Mouse (Mus musculus) stomach, embryonic 15.5 days (tissue): ENCODE results near the gene Clasp2. TPM values are rescaled to one million over a fixed set of nuclear protein-coding genes. Genes with fewer than 3 reads are reported as not detected.
A peak's percentile ranks its signal among the peaks of the same experiment; 100 is the strongest.
"Not testable (repeated sequence)": the region's sequence is repeated elsewhere in the genome, so short reads cannot be mapped to it uniquely, and the experiment has no call there.

Source experiments
- ATAC-seq: fragments of 200-750 bp; cut with Nextera tagmentation; 2 replicates; pipeline ENCODE4 v1.8.0; 2017; ENCODE audit warnings: low read depth, moderate number of reproducible peaks, moderate TSS enrichment; ENCODE audit not compliant: insufficient read depth, low FRiP score
- H3K27ac ChIP-seq: fragments of 300-500 bp; sonication (generic); 2 replicates; pipeline ENCODE4 v1.5.1; 2015; ENCODE audit warnings: mild to moderate bottlenecking, inconsistent platforms
- H3K27me3 ChIP-seq: fragments of 300-500 bp; sonication (generic); replicated peaks from 2 replicates; pipeline ENCODE4 v1.6.1; 2015; ENCODE audit warnings: inconsistent platforms
- H3K36me3 ChIP-seq: fragments of 300-500 bp; sonication (generic); 2 replicates; pipeline ENCODE4 v1.6.1; 2015; ENCODE audit warnings: inconsistent platforms
- H3K4me1 ChIP-seq: fragments of 300-500 bp; sonication (generic); 2 replicates; pipeline ENCODE4 v1.6.1; 2015; ENCODE audit warnings: inconsistent platforms
- H3K4me2 ChIP-seq: fragments of 300-500 bp; sonication (generic); 2 replicates; pipeline ENCODE4 v1.6.1; 2015; ENCODE audit warnings: mild to moderate bottlenecking, inconsistent platforms
- H3K4me3 ChIP-seq: fragments of 300-500 bp; sonication (generic); replicated peaks from 2 replicates; pipeline ENCODE4 v1.5.1; 2015; ENCODE audit warnings: inconsistent platforms
- H3K9ac ChIP-seq: fragments of 300-500 bp; sonication (generic); 2 replicates; pipeline ENCODE4 v1.6.1; 2015; ENCODE audit warnings: inconsistent platforms
- H3K9me3 ChIP-seq: fragments of 300-500 bp; sonication (generic); 2 replicates; pipeline ENCODE4 v1.6.1; 2016; ENCODE audit warnings: inconsistent platforms
- WGBS: fragments of 180-500 bp; shearing (Covaris S2); methylation state at CpG from one replicate; pipeline ENCODE4 v1.1.7; 2015; 5-methylcytosine and 5-hydroxymethylcytosine counted together
- polyA plus RNA-seq: library from polyadenylated mRNA; unstranded; fragments of >200 nt; fragmentation: Nextera tagmentation; extraction: Ambion mirVana; gene quantifications from 2 replicates; pipeline ENCODE4 v1.2.1, GENCODE M21; 2015

The Clasp2 gene
- polyA plus RNA-seq, 1 experiment from 2014 or later: 25.9 TPM

- no peak overlapping the region for H3K27ac ChIP-seq
- H3K4me1 ChIP-seq: no peaks in the 10 kb centered on the region
- H3K4me3 ChIP-seq: no peak overlapping the region
- H3K9me3 ChIP-seq: no peaks in the 10 kb centered on the region
- WGBS: 98% methylated on average over 1 of the region's 1 CpGs
- no peak for ATAC-seq
- no peak overlapping the region for H3K9ac ChIP-seq
- no peaks in the 10 kb centered on the region for H3K36me3 ChIP-seq
- no peaks in the 10 kb centered on the region for H3K27me3 ChIP-seq
- no peak overlapping the region for H3K4me2 ChIP-seq
These were observed 18.4 kb downstream of the Clasp2 start for GRCm38 (mm10) chr9:113759684-113760083.

DNA sequence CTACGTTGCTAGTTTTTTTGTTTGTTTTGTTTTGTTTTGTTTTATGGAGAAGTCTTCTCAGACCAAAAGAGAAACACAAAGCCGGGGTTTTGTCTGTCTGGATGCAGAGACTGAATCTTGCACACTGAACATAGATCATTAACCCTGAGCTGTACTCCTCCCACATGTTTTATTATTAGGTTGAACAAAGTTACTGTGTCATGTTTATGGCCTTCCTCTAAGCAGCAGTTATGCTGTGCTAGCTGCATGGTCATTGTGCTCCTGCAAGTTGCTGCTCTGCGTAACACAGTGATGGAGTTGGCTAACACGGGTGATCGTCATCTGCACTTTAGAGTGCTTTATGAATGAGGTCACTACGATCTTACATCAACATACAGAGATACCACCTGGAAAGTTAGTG is 21.1 kb downstream of the Clasp2 start:
- H3K27me3 ChIP-seq: no peaks in the 10 kb centered on the region
- ATAC-seq: no peak
- no peaks in the 10 kb centered on the region for H3K36me3 ChIP-seq
- WGBS: 89% methylated on average over 6 of the region's 6 CpGs
- no peak overlapping the region for H3K4me3 ChIP-seq
- H3K9ac ChIP-seq: no peak overlapping the region
- no peaks in the 10 kb centered on the region for H3K9me3 ChIP-seq
- no peak overlapping the region for H3K4me2 ChIP-seq
- H3K4me1 ChIP-seq: no peaks in the 10 kb centered on the region
- no peak overlapping the region for H3K27ac ChIP-seq

DNA sequence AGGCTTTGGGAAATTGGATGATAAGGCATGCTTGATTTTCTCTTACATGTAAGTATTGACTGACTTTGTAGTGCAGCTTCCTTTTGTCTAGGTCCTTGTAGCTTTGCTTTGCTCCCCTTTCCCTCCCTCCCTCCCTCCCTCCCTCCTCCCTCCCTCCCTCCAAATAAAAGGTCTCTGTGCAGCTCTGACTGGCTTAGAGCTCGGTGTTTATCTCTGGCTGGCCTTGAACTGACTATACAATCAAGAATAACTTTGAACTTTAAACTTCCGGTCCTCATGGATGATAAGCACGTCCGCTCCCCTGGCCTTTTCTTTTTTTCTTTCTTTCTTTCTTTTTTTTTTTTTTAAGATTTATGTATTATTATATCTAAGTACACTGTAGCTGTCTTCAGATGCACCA is 21.9 kb downstream of the Clasp2 start:
- 56% methylated on average over 4 of the region's 4 CpGs for WGBS
- no peaks in the 10 kb centered on the region for H3K36me3 ChIP-seq
- H3K9ac ChIP-seq: no peak overlapping the region
- H3K4me2 ChIP-seq: no peak overlapping the region
- H3K27me3 ChIP-seq: no peaks in the 10 kb centered on the region
- H3K27ac ChIP-seq: no peak overlapping the region
- ATAC-seq: no peak
- no peaks in the 10 kb centered on the region for H3K9me3 ChIP-seq
- no peak overlapping the region for H3K4me3 ChIP-seq
- H3K4me1 ChIP-seq: no peaks in the 10 kb centered on the region

- Histone ChIP-seq H3K27me3 (no peaks in the 10 kb centered on the region), H3K4me2 (no peak overlapping the region), H3K36me3 (peaks cover 3% of the 10 kb centered on the region; the same call in 1 of the 2 replicates), H3K27ac (no peak overlapping the region), H3K9me3 (no peaks in the 10 kb centered on the region), H3K4me3 (no peak overlapping the region), H3K4me1 (no peaks in the 10 kb centered on the region), H3K9ac (no peak overlapping the region)
- ATAC-seq: no peak
- WGBS: 76% methylated on average over 4 of the region's 4 CpGs
These were observed 29.4 kb downstream of the Clasp2 start for GRCm38 (mm10) chr9:113770640-113771039.

GRCm38 (mm10) chr9:113780863-113781262 is 39.6 kb downstream of the Clasp2 start:
- Histone ChIP-seq H3K4me1 (no peaks in the 10 kb centered on the region), H3K9me3 (no peaks in the 10 kb centered on the region), H3K4me3 (no peak overlapping the region), H3K9ac (no peak overlapping the region), H3K36me3 (no peaks in the 10 kb centered on the region), H3K4me2 (no peak overlapping the region), H3K27ac (no peak overlapping the region), H3K27me3 (no peaks in the 10 kb centered on the region)
- no peak for ATAC-seq
- 83% methylated on average over 3 of the region's 3 CpGs for WGBS

- Histone ChIP-seq H3K4me2 (no peak overlapping the region), H3K36me3 (no peaks in the 10 kb centered on the region), H3K4me3 (no peak overlapping the region), H3K27me3 (no peaks in the 10 kb centered on the region), H3K9me3 (no peaks in the 10 kb centered on the region), H3K4me1 (no peaks in the 10 kb centered on the region), H3K9ac (no peak overlapping the region), H3K27ac (peak overlapping the region; percentile 2; the same call in 1 of the 2 replicates)
- no peak; the same call in 1 of the 2 replicates for ATAC-seq
- 60% methylated on average over 4 of the region's 4 CpGs for WGBS
These were observed 41.2 kb downstream of the Clasp2 start for GRCm38 (mm10) chr9:113782362-113783005.

- 59% methylated on average over 5 of the region's 5 CpGs for WGBS
- no peak for ATAC-seq
- H3K27me3 ChIP-seq: no peaks in the 10 kb centered on the region
These were observed 42.4 kb downstream of the Clasp2 start for GRCm38 (mm10) chr9:113783674-113784073.

DNA sequence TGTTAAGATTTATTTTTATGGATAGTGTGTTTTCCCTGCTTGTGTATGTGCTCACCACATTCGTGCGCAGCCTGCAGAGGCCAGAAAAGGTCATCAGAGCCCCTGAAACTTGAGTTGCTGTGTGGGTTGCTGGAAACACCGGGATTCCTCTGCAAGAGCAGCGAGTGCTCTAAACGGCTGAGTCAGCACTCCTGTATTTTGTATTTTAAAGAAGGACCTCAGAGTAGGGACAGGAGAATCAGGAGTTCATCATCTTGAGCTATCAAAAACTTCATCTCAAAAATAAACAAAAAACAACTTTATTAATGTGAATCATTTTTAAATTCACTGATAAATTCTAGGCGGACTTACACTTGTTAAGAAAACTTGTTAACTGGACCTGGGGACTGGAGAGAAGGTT is 48.0 kb downstream of the Clasp2 start:
- not testable (repeated sequence) for H3K27me3 ChIP-seq, H3K9me3 ChIP-seq, H3K4me2 ChIP-seq, H3K4me3 ChIP-seq, H3K9ac ChIP-seq, ATAC-seq, H3K4me1 ChIP-seq, H3K27ac ChIP-seq, H3K36me3 ChIP-seq
- 53% methylated on average over 6 of the region's 6 CpGs for WGBS

More at GRCm38 (mm10) chr9:113783674-113784073, 42.4 kb downstream of the Clasp2 start:
- no peaks in the 10 kb centered on the region for H3K36me3 ChIP-seq
- H3K4me2 ChIP-seq: no peak overlapping the region
- no peaks in the 10 kb centered on the region for H3K4me1 ChIP-seq
- H3K9me3 ChIP-seq: no peaks in the 10 kb centered on the region
- H3K4me3 ChIP-seq: no peak overlapping the region
- no peak overlapping the region for H3K27ac ChIP-seq
- no peak overlapping the region for H3K9ac ChIP-seq

- no peaks in the 10 kb centered on the region for H3K9me3 ChIP-seq
- peak overlapping the region; percentile 40 for H3K4me3 ChIP-seq
- H3K27me3 ChIP-seq: no peaks in the 10 kb centered on the region
- WGBS: 3% methylated on average over 17 of the region's 17 CpGs
- no peaks in the 10 kb centered on the region for H3K36me3 ChIP-seq
- peak overlapping the region; percentile 60 for H3K4me2 ChIP-seq
- H3K27ac ChIP-seq: peak overlapping the region; percentile 80
- H3K9ac ChIP-seq: no peak overlapping the region; the same call in 1 of the 2 replicates
- ATAC-seq: peak; percentile 80; the same call in 1 of the 2 replicates
- 0 out of 2 replicates have a peak, but pooled peaks cover 8% of the 10 kb centered on the region for H3K4me1 ChIP-seq
These were observed 51.6 kb downstream of the Clasp2 start for GRCm38 (mm10) chr9:113792651-113793512.

DNA sequence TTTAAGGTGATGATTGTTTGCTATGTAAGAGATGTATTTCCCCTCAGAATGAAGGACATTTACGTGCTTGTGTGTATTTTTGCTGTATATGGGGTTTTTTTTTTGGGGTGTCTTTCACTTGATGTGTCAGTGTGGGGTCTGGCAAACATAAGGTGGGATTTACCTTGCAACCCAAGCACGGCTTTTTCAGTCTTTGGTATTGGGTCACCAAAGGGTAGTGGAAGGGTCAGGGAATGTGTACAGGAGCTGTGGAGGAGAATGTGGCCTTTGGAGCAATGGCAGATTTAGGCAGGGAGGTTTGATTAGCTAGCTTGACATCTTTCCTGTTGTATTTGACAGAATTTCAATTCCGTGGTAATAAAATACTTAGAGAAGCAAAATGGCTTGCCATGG is 52.2 kb downstream of the Clasp2 start:
- Histone ChIP-seq H3K27ac (peak overlapping the region; percentile 80; the same call in 1 of the 2 replicates), H3K4me2 (peak overlapping the region; percentile 60), H3K4me1 (0 out of 2 replicates have a peak, but pooled peaks cover 8% of the 10 kb centered on the region), H3K4me3 (peak overlapping the region; percentile 40), H3K27me3 (no peaks in the 10 kb centered on the region), H3K9ac (no peak overlapping the region; the same call in 1 of the 2 replicates), H3K9me3 (no peaks in the 10 kb centered on the region), H3K36me3 (no peaks in the 10 kb centered on the region)
- 48% methylated on average over 3 of the region's 3 CpGs for whole genome bisulfite sequencing
- ATAC-seq: no peak

DNA sequence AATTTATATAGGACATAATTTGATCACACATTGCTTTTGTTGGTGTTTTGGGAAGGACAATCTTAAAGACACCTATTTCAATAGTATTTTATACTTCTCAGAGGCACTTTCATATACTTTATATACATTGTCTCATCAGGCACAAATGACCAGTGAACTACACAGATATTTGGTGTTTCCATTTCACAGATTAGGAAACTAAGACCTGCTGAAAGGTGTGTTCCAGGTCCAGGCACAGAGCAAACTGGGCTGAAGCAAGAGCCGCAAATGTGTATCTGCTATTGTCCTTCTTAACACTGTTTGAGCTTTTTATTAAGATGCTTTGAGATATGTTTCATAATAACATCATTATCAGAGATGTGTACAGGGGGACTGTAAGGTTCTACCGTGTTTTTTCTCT is 52.7 kb downstream of the Clasp2 start:
- no peaks in the 10 kb centered on the region for H3K9me3 ChIP-seq
- H3K27ac ChIP-seq: no peak overlapping the region
- no peak for ATAC-seq
- whole genome bisulfite sequencing: 70% methylated on average over 2 of the region's 2 CpGs
- H3K4me3 ChIP-seq: no peak overlapping the region
- no peak overlapping the region for H3K9ac ChIP-seq
- H3K4me2 ChIP-seq: no peak overlapping the region; the same call in 1 of the 2 replicates
- no peaks in the 10 kb centered on the region for H3K36me3 ChIP-seq
- H3K4me1 ChIP-seq: 0 out of 2 replicates have a peak, but pooled peaks cover 8% of the 10 kb centered on the region
- no peaks in the 10 kb centered on the region for H3K27me3 ChIP-seq

- H3K27me3 ChIP-seq: no peaks in the 10 kb centered on the region
- H3K9ac ChIP-seq: no peak overlapping the region
- no peaks in the 10 kb centered on the region for H3K9me3 ChIP-seq
- H3K36me3 ChIP-seq: no peaks in the 10 kb centered on the region
- no peak overlapping the region for H3K27ac ChIP-seq
- WGBS: 86% methylated on average over 5 of the region's 5 CpGs
- ATAC-seq: no peak
- H3K4me1 ChIP-seq: 0 out of 2 replicates have a peak, but pooled peaks cover 6% of the 10 kb centered on the region
- H3K4me2 ChIP-seq: no peak overlapping the region
- H3K4me3 ChIP-seq: no peak overlapping the region
These were observed 55.9 kb downstream of the Clasp2 start for GRCm38 (mm10) chr9:113797206-113797605.
